Mouse (Mus musculus) intestine, postnatal 0 days (tissue): Measurements from ENCODE around the gene Klhl31. TPM values are rescaled to one million over a fixed set of nuclear protein-coding genes. Genes with fewer than 3 reads are reported as not detected.

ENCODE experiments used
- ATAC-seq: fragments of 200-750 bp; cut with Nextera tagmentation; 2 replicates; pipeline ENCODE4 v1.8.0; 2017; ENCODE audit warnings: mild to moderate bottlenecking, moderate TSS enrichment, moderate library complexity
- H3K27ac ChIP-seq: fragments of 300-500 bp; sonication (generic); 2 replicates; pipeline ENCODE4 v1.5.1; 2014; ENCODE audit warnings: mild to moderate bottlenecking, low read depth, low read length, moderate library complexity
- H3K27me3 ChIP-seq: fragments of 300-500 bp; sonication (generic); replicated peaks from 2 replicates; pipeline ENCODE4 v1.6.1; 2014; ENCODE audit warnings: low read length, mixed read lengths; ENCODE audit not compliant: control insufficient read depth, insufficient read depth
- H3K36me3 ChIP-seq: fragments of 300-500 bp; sonication (generic); 2 replicates; pipeline ENCODE4 v1.6.1; 2014; ENCODE audit warnings: mild to moderate bottlenecking, moderate library complexity; ENCODE audit not compliant: control insufficient read depth, insufficient read depth
- H3K4me1 ChIP-seq: fragments of 300-500 bp; sonication (generic); replicated peaks from 2 replicates; pipeline ENCODE4 v1.6.1; 2014; ENCODE audit warnings: antibody characterized with exemption, low read length, mixed read lengths; ENCODE audit not compliant: control insufficient read depth, insufficient read depth
- H3K4me2 ChIP-seq: fragments of 300-500 bp; sonication (generic); replicated peaks from 2 replicates; pipeline ENCODE4 v1.6.1; 2014; ENCODE audit warnings: low read depth, mild to moderate bottlenecking, moderate library complexity
- H3K4me3 ChIP-seq: fragments of 300-500 bp; sonication (generic); 2 replicates; pipeline ENCODE4 v1.5.1; 2014; ENCODE audit warnings: low read depth, low read length
- H3K9ac ChIP-seq: fragments of 300-500 bp; sonication (generic); 2 replicates; pipeline ENCODE4 v1.6.1; 2014; ENCODE audit warnings: mild to moderate bottlenecking, low read depth, low read length
- H3K9me3 ChIP-seq: fragments of 300-500 bp; sonication (generic); 2 replicates; pipeline ENCODE4 v1.6.1; 2016; ENCODE audit warnings: mixed run types; ENCODE audit not compliant: control insufficient read depth
- CTCF ChIP-seq: sonication (generic); IDR thresholded peaks from 2 replicates; pipeline ENCODE4 v1.5.1; 2016; ENCODE audit warnings: low read depth, mild to moderate bottlenecking, control low read depth, antibody characterized with exemption, moderate library complexity
- WGBS: fragments of 180-500 bp; shearing (Covaris S2); extraction: QIAGEN DNeasy Blood & Tissue Kit; methylation state at CpG from one replicate; pipeline ENCODE4 v1.1.7; 2014; 5-methylcytosine and 5-hydroxymethylcytosine counted together
- polyA plus RNA-seq: library from polyadenylated mRNA; unstranded; fragments of >200 nt; fragmentation: Nextera tagmentation; extraction: Ambion mirVana; gene quantifications from 2 replicates; pipeline ENCODE4 v1.2.1, GENCODE M21; 2015

Klhl31 gene
- polyA plus RNA-seq, 1 experiment from 2014 or later: not detected

GRCm38 (mm10) chr9:77596355-77596754 is 39.9 kb upstream of the Klhl31 start:
- 30% methylated on average over 7 of the region's 7 CpGs for WGBS
- Histone ChIP-seq H3K9me3 (no peaks in the 10 kb centered on the region), H3K36me3 (no peaks in the 10 kb centered on the region), H3K4me3 (no peak overlapping the region), H3K27me3 (no peaks in the 10 kb centered on the region), H3K27ac (no peak overlapping the region), H3K4me1 (no peaks in the 10 kb centered on the region), H3K4me2 (no peak overlapping the region), H3K9ac (no peak overlapping the region)
- ATAC-seq: no peak
- peak; percentile 99 for TF ChIP-seq CTCF

GRCm38 (mm10) chr9:77598560-77598959 is 37.7 kb upstream of the Klhl31 start:
- ATAC-seq: no peak
- no peak for TF ChIP-seq CTCF
- Histone ChIP-seq H3K9me3 (no peaks in the 10 kb centered on the region), H3K9ac (no peak overlapping the region), H3K4me1 (no peaks in the 10 kb centered on the region), H3K4me2 (no peak overlapping the region), H3K4me3 (no peak overlapping the region), H3K36me3 (no peaks in the 10 kb centered on the region), H3K27me3 (no peaks in the 10 kb centered on the region), H3K27ac (no peak overlapping the region)
- WGBS: 66% methylated on average over 3 of the region's 3 CpGs

GRCm38 (mm10) chr9:77602302-77603266 is 33.7 kb upstream of the Klhl31 start:
- Histone ChIP-seq H3K27me3 (no peaks in the 10 kb centered on the region), H3K27ac (no peak overlapping the region), H3K9ac (no peak overlapping the region), H3K9me3 (no peaks in the 10 kb centered on the region), H3K4me3 (no peak overlapping the region), H3K4me2 (no peak overlapping the region), H3K36me3 (no peaks in the 10 kb centered on the region), H3K4me1 (no peaks in the 10 kb centered on the region)
- TF ChIP-seq CTCF: no peak
- no peak for ATAC-seq
- 84% methylated on average over 10 of the region's 10 CpGs for WGBS

- Histone ChIP-seq H3K4me3 (no peak overlapping the region), H3K36me3 (no peaks in the 10 kb centered on the region), H3K27ac (no peak overlapping the region), H3K27me3 (no peaks in the 10 kb centered on the region), H3K4me1 (no peaks in the 10 kb centered on the region), H3K4me2 (no peak overlapping the region), H3K9ac (no peak overlapping the region), H3K9me3 (no peaks in the 10 kb centered on the region)
- ATAC-seq: no peak
- 81% methylated on average over 1 of the region's 1 CpGs for WGBS
- no peak for TF ChIP-seq CTCF
These were observed 32.3 kb upstream of the Klhl31 start for GRCm38 (mm10) chr9:77603965-77604509.

GRCm38 (mm10) chr9:77607295-77607694 is 29.0 kb upstream of the Klhl31 start:
- H3K36me3 ChIP-seq: no peaks in the 10 kb centered on the region
- no peaks in the 10 kb centered on the region for H3K27me3 ChIP-seq
- H3K4me2 ChIP-seq: no peak overlapping the region
- no peak for TF ChIP-seq CTCF
- no peak overlapping the region for H3K9ac ChIP-seq
- H3K27ac ChIP-seq: no peak overlapping the region
- no peaks in the 10 kb centered on the region for H3K4me1 ChIP-seq
- WGBS: 76% methylated on average over 6 of the region's 6 CpGs
- ATAC-seq: no peak
- H3K9me3 ChIP-seq: no peaks in the 10 kb centered on the region
- no peak overlapping the region for H3K4me3 ChIP-seq

GRCm38 (mm10) chr9:77607840-77608239 is 28.5 kb upstream of the Klhl31 start:
- no peak overlapping the region for H3K9ac ChIP-seq
- H3K4me2 ChIP-seq: no peak overlapping the region
- no peaks in the 10 kb centered on the region for H3K9me3 ChIP-seq
- H3K4me3 ChIP-seq: no peak overlapping the region
- no peaks in the 10 kb centered on the region for H3K36me3 ChIP-seq
- 28% methylated on average over 5 of the region's 7 CpGs for WGBS
- no peak for ATAC-seq
- H3K27me3 ChIP-seq: no peaks in the 10 kb centered on the region
- H3K27ac ChIP-seq: no peak overlapping the region
- TF ChIP-seq CTCF: peak; percentile 70
- 0 out of 2 replicates have a peak, but pooled peaks cover under 1% of the 10 kb centered on the region for H3K4me1 ChIP-seq
